14 mouse cellular contexts compared by ENCODE assay signal in genomic region chr5:35395566-35396440, GRCm38 (mm10). TPM values are rescaled to one million over a fixed set of nuclear protein-coding genes. Genes with fewer than 3 reads are reported as not detected.
A peak's percentile ranks its signal among the peaks of the same experiment; 100 is the strongest.
DNase-seq lines count a peak whose midpoint lies in the region; ATAC-seq lines count a peak whose summit lies in the region.
"Had no signal": no experiment of that assay in that cellular context is flagged by ENCODE, and none has a peak within 500 bp of the region (broad histone marks: within the 10 kb centered on the region; RNA-seq: fewer than 3 reads in every experiment).

No protein-coding gene starts in this region.

- no peak overlapping the region for H3K9ac ChIP-seq in hindbrain, embryonic 11.5 days (ENCODE audit: low read depth, low read length)
- H3K9ac ChIP-seq: limb, embryonic 12.5 days had no signal

- WGBS in hindbrain, embryonic 10.5 days: 4% methylated on average over 9 of the region's 9 CpGs
- WGBS in hindbrain, embryonic 11.5 days: 5% methylated on average over 9 of the region's 9 CpGs

- peaks cover 100% of the 10 kb centered on the region for H3K27me3 ChIP-seq in hindbrain, embryonic 10.5 days (ENCODE audit: insufficient read depth, poor library complexity, severe bottlenecking)
- peaks cover 96% of the 10 kb centered on the region for H3K27me3 ChIP-seq in hindbrain, embryonic 11.5 days (ENCODE audit: control insufficient read depth, insufficient read depth, low read length)
- peaks cover 96% of the 10 kb centered on the region for H3K27me3 ChIP-seq in megakaryocyte, embryonic 14.5 days (replicated peaks)

- ATAC-seq in hindbrain, embryonic 11.5 days (ENCODE audit: low FRiP score): no peak
- no peak for ATAC-seq in megakaryocyte, adult 5-6 weeks (ENCODE audit: poor library complexity, severe bottlenecking)

- no peak overlapping the region for H3K4me2 ChIP-seq in hindbrain, embryonic 11.5 days (replicated peaks; ENCODE audit: low read depth, low read length)

- peaks cover 37% of the 10 kb centered on the region for H3K4me1 ChIP-seq in hindbrain, embryonic 10.5 days (replicated peaks)
- peaks cover 10% of the 10 kb centered on the region for H3K4me1 ChIP-seq in hindbrain, embryonic 11.5 days (replicated peaks; ENCODE audit: control insufficient read depth, insufficient read depth, low read length)
- H3K4me1 ChIP-seq in megakaryocyte, embryonic 14.5 days: peaks cover 23% of the 10 kb centered on the region

- H3K36me3 ChIP-seq in hindbrain, embryonic 10.5 days: no peaks in the 10 kb centered on the region
- no peaks in the 10 kb centered on the region for H3K36me3 ChIP-seq in hindbrain, embryonic 11.5 days (ENCODE audit: control insufficient read depth, insufficient read depth, low read length)
- no peaks in the 10 kb centered on the region for H3K36me3 ChIP-seq in megakaryocyte, embryonic 14.5 days (replicated peaks; ENCODE audit: low read length)
- H3K36me3 ChIP-seq: limb, embryonic 12.5 days had no signal

- DNase-seq in cerebellum, postnatal 10 days: peak; percentile 51 to 57
- no peak for DNase-seq in cerebellum, adult 11 months
- peak; percentile 44 for DNase-seq in hindbrain, embryonic 10.5 days (ENCODE audit: low spot score)
- no peak for DNase-seq in hindbrain, embryonic 11.5 days (ENCODE audit: low spot score)
- DNase-seq in retina, embryonic 14.5 days (ENCODE audit: low spot score): peak; percentile 47
- DNase-seq in adrenal gland, adult (ENCODE audit: inconsistent age in 2 of 2, low spot score in 1 of 2): no peak
- DNase-seq: cerebellum, adult 9-11 months; kidney, adult 9 months; lung, postnatal 36 days had no signal

- no peak overlapping the region for H3K4me3 ChIP-seq in hindbrain, embryonic 10.5 days
- H3K4me3 ChIP-seq in hindbrain, embryonic 11.5 days (ENCODE audit: low read depth, low read length): no peak overlapping the region
- H3K4me3 ChIP-seq in megakaryocyte, embryonic 14.5 days (replicated peaks): peak overlapping the region; percentile 60
- H3K4me3 ChIP-seq: limb, embryonic 12.5 days had no signal

- no peaks in the 10 kb centered on the region for H3K9me3 ChIP-seq in hindbrain, embryonic 10.5 days
- H3K9me3 ChIP-seq in hindbrain, embryonic 11.5 days (ENCODE audit: control insufficient read depth, low read length): no peaks in the 10 kb centered on the region
- peaks cover 4% of the 10 kb centered on the region; the same call in 1 of the 2 replicates for H3K9me3 ChIP-seq in megakaryocyte, embryonic 14.5 days
- H3K9me3 ChIP-seq: limb, embryonic 12.5 days had no signal

- no peak overlapping the region for H3K27ac ChIP-seq in hindbrain, embryonic 10.5 days
- no peak overlapping the region for H3K27ac ChIP-seq in hindbrain, embryonic 11.5 days (ENCODE audit: low read depth, low read length)
- H3K27ac ChIP-seq: limb, embryonic 12.5 days had no signal

RNA-seq across cellular contexts. Expression of gene Hmx1, which starts 6.9 kb away (rescaled TPM):
- 2.7 and 3.2 TPM in 2 replicates for polyA plus RNA-seq in hindbrain, embryonic 10.5 days (2016; fragmentation: Nextera tagmentation; extraction: Ambion mirVana)
- 6.1 and 6.9 TPM in 2 replicates for polyA plus RNA-seq in hindbrain, embryonic 11.5 days (2014; fragmentation: Nextera tagmentation; extraction: Ambion mirVana)
- polyA plus RNA-seq in megakaryocyte, embryonic 14.5 days (2012; ENCODE audit: insufficient read depth, low replicate concordance): not detected in 2 replicates
- total RNA-seq in megakaryocyte, adult 5-6 weeks (2015): not detected in 2 replicates
- not detected in 2 replicates for total RNA-seq in megakaryocyte, adult 5-6 weeks (2017)
- total RNA-seq: layer of hippocampus, postnatal 14 days had no signal
- polyA plus RNA-seq: gonadal fat pad, adult 2 months had no signal

Comparison
In these comparisons a context has a peak if more than half of its experiments do, and no peak if none do; other contexts are left out.
1. DNase-seq: peak in cerebellum, postnatal 10 days (2 of 2), hindbrain, embryonic 10.5 days (single experiment) and retina, embryonic 14.5 days (single experiment); none in cerebellum, adult 11 months (single experiment), hindbrain, embryonic 11.5 days (single experiment) and adrenal gland, adult (0 of 2).